Mouse (Mus musculus) embryonic fibroblast, embryonic 13.5 days (primary cell): ENCODE results near the gene BC017158.

Experiments used
- CTCF ChIP-seq: IDR thresholded peaks from 2 replicates; pipeline ENCODE4 v1.5.1; 2011; ENCODE audit warnings: mild to moderate bottlenecking, control low read depth, low read length, moderate library complexity, borderline replicate concordance; ENCODE audit not compliant: insufficient read depth
- POLR2A ChIP-seq: IDR thresholded peaks from 2 replicates; pipeline ENCODE4 v1.6.1; 2011; ENCODE audit warnings: low read depth, mild to moderate bottlenecking, control low read depth, low read length, moderate library complexity

DNA sequence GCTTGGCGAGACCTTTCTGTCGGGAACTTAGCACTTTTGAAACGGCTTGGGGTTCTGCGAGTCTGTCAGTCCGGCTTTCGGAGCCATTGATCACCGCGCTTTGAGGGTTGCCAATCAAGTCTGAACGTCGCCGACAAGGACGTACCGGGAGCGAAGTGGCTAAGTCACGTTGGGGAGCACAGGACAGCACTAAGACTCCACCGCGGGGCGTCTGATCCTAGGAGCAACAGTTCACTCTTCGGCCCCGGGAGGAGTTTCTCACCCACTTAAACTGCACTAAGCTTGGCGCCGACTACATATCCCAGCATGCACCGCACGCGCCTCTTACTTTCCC is 60.4 kb downstream of the BC017158 start:
- no peak for TF ChIP-seq POLR2A
- TF ChIP-seq CTCF, result no peak
